Mouse (Mus musculus): Measurements from ENCODE around the gene Glipr1l2. TPM values are rescaled to one million over a fixed set of nuclear protein-coding genes. Genes with fewer than 3 reads are reported as not detected.
"Not testable (repeated sequence)": the region's sequence is repeated elsewhere in the genome, so short reads cannot be mapped to it uniquely, and the experiment has no call there.

The Glipr1l2 gene
- polyA plus RNA-seq, 1 experiment from 2014 or later: not detected

DNA sequence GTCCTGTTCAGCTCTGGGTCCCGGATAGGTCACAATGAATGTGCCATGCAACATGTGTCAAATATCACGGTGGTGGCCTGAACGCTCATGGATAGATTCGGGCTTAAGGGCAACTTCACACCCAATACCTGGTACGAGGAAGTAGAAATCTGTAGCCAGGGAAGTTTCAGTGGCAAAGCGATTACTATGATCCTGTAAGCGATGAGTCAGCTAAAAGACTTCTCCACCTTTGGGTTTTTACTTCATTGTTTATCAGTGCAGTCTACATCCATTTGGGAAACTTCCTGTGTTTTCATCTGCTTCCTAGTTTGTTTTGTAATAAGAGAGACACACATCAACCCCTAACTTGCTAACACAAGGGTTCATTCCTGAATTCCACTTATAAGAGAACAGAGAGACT is 27.2 kb downstream of the Glipr1l2 start:
- Histone ChIP-seq H3K4me3 (ENCODE audit: low read length) (no peak overlapping the region), H3K27ac (ENCODE audit: low read length) (no peak overlapping the region), H3K9me3 (replicated peaks; ENCODE audit: control insufficient read depth, low read length) (no peaks in the 10 kb centered on the region), H3K4me2 (ENCODE audit: low read depth, low read length) (no peak overlapping the region), H3K4me1 (ENCODE audit: control insufficient read depth, insufficient read depth, low read length) (no peaks in the 10 kb centered on the region), H3K36me3 (ENCODE audit: control insufficient read depth, insufficient read depth) (no peaks in the 10 kb centered on the region), H3K27me3 (ENCODE audit: control insufficient read depth, insufficient read depth, low read length) (no peaks in the 10 kb centered on the region), H3K9ac (ENCODE audit: low read length) (no peak overlapping the region)
- no peak for ATAC-seq (replicated peaks; ENCODE audit: extremely low read depth, insufficient read depth, low FRiP score)
- 83% methylated on average over 7 of the region's 7 CpGs for WGBS

DNA sequence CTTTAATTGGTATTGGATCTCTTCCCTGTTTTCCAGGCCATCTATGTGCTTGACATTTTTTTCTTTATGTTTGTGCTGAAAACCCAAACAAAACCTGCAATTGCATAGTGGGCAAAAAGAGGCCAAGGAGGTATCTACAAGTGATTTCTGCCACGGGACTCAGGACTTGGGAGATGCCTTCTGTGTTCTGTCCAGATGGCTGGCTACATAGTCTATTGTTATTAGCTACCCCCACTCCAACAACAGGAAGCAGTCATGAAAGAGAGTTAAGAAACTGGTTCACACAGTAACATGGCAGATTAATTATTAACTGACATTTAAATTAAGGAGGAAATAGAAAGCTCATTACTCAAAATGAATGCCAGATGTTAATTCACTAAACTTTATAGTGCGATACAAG is 41.9 kb downstream of the Glipr1l2 start:
- not testable (repeated sequence) for H3K4me2 ChIP-seq (ENCODE audit: low read depth, low read length); H3K9me3 ChIP-seq (replicated peaks; ENCODE audit: control insufficient read depth, low read length); H3K27me3 ChIP-seq (ENCODE audit: control insufficient read depth, insufficient read depth, low read length); H3K4me3 ChIP-seq (ENCODE audit: low read length); ATAC-seq (replicated peaks; ENCODE audit: extremely low read depth, insufficient read depth, low FRiP score); H3K9ac ChIP-seq (ENCODE audit: low read length); H3K27ac ChIP-seq (ENCODE audit: low read length); H3K4me1 ChIP-seq (ENCODE audit: control insufficient read depth, insufficient read depth, low read length); H3K36me3 ChIP-seq (ENCODE audit: control insufficient read depth, insufficient read depth)
- WGBS: 70% methylated on average over 2 of the region's 2 CpGs

DNA sequence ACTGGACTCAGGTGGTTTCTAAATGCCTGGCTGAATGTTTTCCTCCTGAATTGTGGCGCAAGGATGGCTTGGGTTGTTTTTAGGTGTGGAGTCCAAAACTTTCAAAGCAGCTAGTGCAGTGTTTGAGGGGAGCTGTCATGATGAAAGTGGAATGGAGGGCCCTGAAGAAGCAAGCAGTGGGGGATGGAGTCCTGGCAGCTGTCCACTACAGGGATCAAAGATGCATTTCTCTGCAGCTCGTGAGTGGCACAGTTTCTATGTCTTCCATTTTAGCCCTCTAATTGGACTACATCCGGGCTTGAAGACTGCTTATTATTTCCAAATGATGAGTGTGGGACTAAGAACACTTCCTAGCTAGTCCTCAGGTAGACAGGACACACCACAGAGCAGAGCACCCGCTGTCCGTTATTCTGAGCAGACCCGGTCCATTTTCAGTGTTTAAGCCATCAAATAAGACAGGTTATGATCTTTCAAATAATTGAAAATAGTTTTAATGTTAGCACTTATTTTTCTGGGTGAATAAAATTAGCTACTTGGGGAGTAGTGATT is 44.6 kb downstream of the Glipr1l2 start:
- 66% methylated on average over 6 of the region's 6 CpGs for WGBS
- not testable (repeated sequence) for H3K4me2 ChIP-seq (ENCODE audit: low read depth, low read length); ATAC-seq (replicated peaks; ENCODE audit: extremely low read depth, insufficient read depth, low FRiP score); H3K4me3 ChIP-seq (ENCODE audit: low read length); H3K27ac ChIP-seq (ENCODE audit: low read length); H3K4me1 ChIP-seq (ENCODE audit: control insufficient read depth, insufficient read depth, low read length); H3K9me3 ChIP-seq (replicated peaks; ENCODE audit: control insufficient read depth, low read length); H3K9ac ChIP-seq (ENCODE audit: low read length); H3K36me3 ChIP-seq (ENCODE audit: control insufficient read depth, insufficient read depth); H3K27me3 ChIP-seq (ENCODE audit: control insufficient read depth, insufficient read depth, low read length)

DNA sequence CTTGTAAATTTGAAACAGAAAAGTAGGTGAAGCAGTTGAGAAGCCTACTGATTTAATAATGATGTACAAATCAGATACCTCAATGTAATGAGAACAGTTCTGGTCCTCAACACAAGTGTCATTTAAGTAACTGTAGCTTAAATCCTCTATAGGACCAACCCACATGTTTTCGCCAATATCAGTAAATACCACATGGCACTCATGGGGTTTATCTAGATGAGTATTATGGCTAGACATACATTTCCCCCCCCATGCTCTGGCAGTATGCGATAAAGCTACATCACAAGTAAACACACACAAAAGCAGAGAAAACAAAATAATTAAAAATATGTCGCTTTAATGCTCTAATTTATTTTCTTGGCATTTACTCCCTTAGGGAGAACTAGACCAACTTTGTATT is 49.0 kb downstream of the Glipr1l2 start:
- Histone ChIP-seq H3K27ac (ENCODE audit: low read length) (no peak overlapping the region), H3K9ac (ENCODE audit: low read length) (no peak overlapping the region), H3K4me2 (ENCODE audit: low read depth, low read length) (no peak overlapping the region), H3K9me3 (replicated peaks; ENCODE audit: control insufficient read depth, low read length) (no peaks in the 10 kb centered on the region), H3K4me1 (ENCODE audit: control insufficient read depth, insufficient read depth, low read length) (no peaks in the 10 kb centered on the region), H3K4me3 (ENCODE audit: low read length) (no peak overlapping the region), H3K27me3 (ENCODE audit: control insufficient read depth, insufficient read depth, low read length) (no peaks in the 10 kb centered on the region), H3K36me3 (ENCODE audit: control insufficient read depth, insufficient read depth) (no peaks in the 10 kb centered on the region)
- WGBS: 81% methylated on average over 3 of the region's 3 CpGs
- no peak for ATAC-seq (replicated peaks; ENCODE audit: extremely low read depth, insufficient read depth, low FRiP score)

DNA sequence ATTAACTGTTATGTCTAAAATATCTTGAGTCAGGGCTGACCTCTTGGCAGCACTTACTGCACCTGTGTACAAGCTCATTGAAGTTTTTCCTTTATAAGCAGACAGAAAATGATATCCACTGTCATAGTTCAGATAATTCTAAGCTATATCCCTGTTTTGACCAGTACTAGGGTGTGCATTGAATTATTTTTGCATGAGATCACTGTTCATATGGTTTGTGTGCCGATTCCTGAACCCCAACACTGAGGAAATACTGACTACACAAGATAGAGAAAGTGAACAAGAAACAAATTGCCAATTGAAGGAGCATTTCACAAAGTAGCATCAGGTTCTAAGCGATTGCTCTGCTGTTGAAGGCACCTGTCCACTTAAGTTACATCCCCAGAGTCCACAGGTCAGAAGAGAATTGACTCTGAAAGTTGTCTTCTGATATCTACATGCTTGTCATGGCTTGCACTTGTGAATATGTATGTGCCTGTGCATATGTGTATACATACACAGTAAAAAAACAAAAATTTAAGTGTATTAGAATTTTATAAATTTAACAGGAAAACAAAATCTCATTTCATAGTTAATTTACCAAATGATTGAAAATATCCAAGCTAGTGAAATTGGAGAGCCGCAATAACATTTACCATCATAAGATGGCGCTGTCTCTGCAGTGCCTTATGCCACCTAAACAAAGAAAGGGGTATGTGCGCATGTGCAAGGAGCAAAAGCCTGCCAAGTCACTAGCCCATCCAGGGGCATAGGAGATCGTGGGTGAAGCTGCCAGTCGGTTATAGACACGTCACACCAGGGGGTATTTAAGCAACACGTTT is 55.1 kb downstream of the Glipr1l2 start:
- peak overlapping the region; percentile 47 for H3K4me3 ChIP-seq (ENCODE audit: low read length)
- H3K4me2 ChIP-seq (ENCODE audit: low read depth, low read length): peak overlapping the region; percentile 63
- H3K27me3 ChIP-seq (ENCODE audit: control insufficient read depth, insufficient read depth, low read length): no peaks in the 10 kb centered on the region
- no peak for ATAC-seq (replicated peaks; ENCODE audit: extremely low read depth, insufficient read depth, low FRiP score)
- H3K9ac ChIP-seq (ENCODE audit: low read length): peak overlapping the region; percentile 52; the same call in 1 of the 2 replicates
- WGBS: 15% methylated on average over 9 of the region's 9 CpGs
- no peak overlapping the region for H3K27ac ChIP-seq (ENCODE audit: low read length)
- no peaks in the 10 kb centered on the region for H3K4me1 ChIP-seq (ENCODE audit: control insufficient read depth, insufficient read depth, low read length)
- no peaks in the 10 kb centered on the region for H3K36me3 ChIP-seq (ENCODE audit: control insufficient read depth, insufficient read depth)
- H3K9me3 ChIP-seq (replicated peaks; ENCODE audit: control insufficient read depth, low read length): no peaks in the 10 kb centered on the region

DNA sequence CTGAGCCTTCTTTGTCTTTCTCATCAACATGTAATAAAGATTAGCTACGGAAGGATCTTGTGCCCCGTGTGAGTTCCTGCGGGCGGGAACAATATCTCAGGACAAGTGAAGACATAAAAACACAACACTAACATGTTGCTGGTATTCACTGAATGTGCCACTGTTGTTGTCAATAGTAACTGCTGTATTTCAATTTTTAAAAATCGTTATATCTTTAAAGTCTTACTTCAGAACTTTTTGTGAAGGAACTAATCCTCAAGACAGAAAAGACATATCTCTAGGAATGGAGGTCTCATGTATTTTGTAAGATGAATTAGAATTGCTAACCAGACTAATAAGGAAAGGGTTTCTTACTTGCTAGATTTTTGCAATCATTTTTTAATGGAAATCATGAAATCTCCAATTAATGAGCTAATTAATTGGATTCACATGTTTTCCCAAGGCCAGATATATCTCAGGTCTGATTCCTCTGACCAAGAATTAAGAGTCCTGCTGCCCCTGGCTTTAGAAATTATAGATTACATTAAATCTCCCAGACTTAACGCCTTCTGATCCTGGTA is 55.8 kb downstream of the Glipr1l2 start:
- H3K27me3 ChIP-seq (ENCODE audit: control insufficient read depth, insufficient read depth, low read length): no peaks in the 10 kb centered on the region
- no peak overlapping the region for H3K27ac ChIP-seq (ENCODE audit: low read length)
- H3K4me1 ChIP-seq (ENCODE audit: control insufficient read depth, insufficient read depth, low read length): no peaks in the 10 kb centered on the region
- peak overlapping the region; percentile 63 for H3K4me2 ChIP-seq (ENCODE audit: low read depth, low read length)
- peak overlapping the region; percentile 47 for H3K4me3 ChIP-seq (ENCODE audit: low read length)
- no peaks in the 10 kb centered on the region for H3K36me3 ChIP-seq (ENCODE audit: control insufficient read depth, insufficient read depth)
- peak overlapping the region; percentile 52; the same call in 1 of the 2 replicates for H3K9ac ChIP-seq (ENCODE audit: low read length)
- no peaks in the 10 kb centered on the region for H3K9me3 ChIP-seq (replicated peaks; ENCODE audit: control insufficient read depth, low read length)
- ATAC-seq (replicated peaks; ENCODE audit: extremely low read depth, insufficient read depth, low FRiP score): no peak
- WGBS: 29% methylated on average over 6 of the region's 6 CpGs

DNA sequence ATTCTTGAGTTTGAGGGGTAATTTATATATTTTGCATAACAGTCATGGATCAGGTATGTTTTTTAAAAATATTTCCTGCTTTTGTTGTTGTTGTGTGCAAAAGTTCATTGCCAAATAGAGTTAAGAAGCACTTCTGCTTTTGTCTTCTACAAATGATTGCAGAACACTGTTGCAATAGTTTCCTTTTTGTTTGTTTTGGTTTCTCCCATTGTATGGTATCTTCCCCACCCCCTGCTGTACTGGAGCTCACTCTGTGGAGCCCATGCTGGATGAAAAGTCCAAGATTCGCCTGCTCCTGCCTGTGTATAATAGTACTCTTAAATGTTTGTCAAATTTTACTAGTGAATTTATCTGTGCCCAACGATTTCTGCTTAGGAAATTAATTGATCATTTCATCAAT is 56.7 kb downstream of the Glipr1l2 start:
- 45% methylated on average over 2 of the region's 2 CpGs for WGBS
- Histone ChIP-seq H3K9me3 (replicated peaks; ENCODE audit: control insufficient read depth, low read length) (no peaks in the 10 kb centered on the region), H3K4me3 (ENCODE audit: low read length) (no peak overlapping the region), H3K27ac (ENCODE audit: low read length) (no peak overlapping the region), H3K9ac (ENCODE audit: low read length) (no peak overlapping the region), H3K4me2 (ENCODE audit: low read depth, low read length) (no peak overlapping the region), H3K27me3 (ENCODE audit: control insufficient read depth, insufficient read depth, low read length) (no peaks in the 10 kb centered on the region), H3K36me3 (ENCODE audit: control insufficient read depth, insufficient read depth) (no peaks in the 10 kb centered on the region), H3K4me1 (ENCODE audit: control insufficient read depth, insufficient read depth, low read length) (no peaks in the 10 kb centered on the region)
- no peak for ATAC-seq (replicated peaks; ENCODE audit: extremely low read depth, insufficient read depth, low FRiP score)

Other genes starting within 250 kb of the Glipr1l2 start
- 24.5 and 29.7 TPM in 2 replicates for gene Krr1, start 110.7 kb upstream of the Glipr1l2 start, polyA plus RNA-seq (2015; fragmentation: Nextera tagmentation; extraction: Ambion mirVana)
- gene Glipr1, start 80.7 kb upstream of the Glipr1l2 start, polyA plus RNA-seq (2015; fragmentation: Nextera tagmentation; extraction: Ambion mirVana): 2.5 and 3.3 TPM in 2 replicates
- gene Glipr1l1, start 23.2 kb upstream of the Glipr1l2 start, polyA plus RNA-seq (2015; fragmentation: Nextera tagmentation; extraction: Ambion mirVana): not detected in 2 replicates
- gene Glipr1l3, start 77.0 kb downstream of the Glipr1l2 start, polyA plus RNA-seq (2015; fragmentation: Nextera tagmentation; extraction: Ambion mirVana): not detected in 2 replicates
- gene Caps2, start 80.3 kb downstream of the Glipr1l2 start, polyA plus RNA-seq (2015; fragmentation: Nextera tagmentation; extraction: Ambion mirVana): 0.18 and 0.21 TPM in 2 replicates
- 1.4 and 2.1 TPM in 2 replicates for gene Kcnc2, start 187.8 kb downstream of the Glipr1l2 start, polyA plus RNA-seq (2015; fragmentation: Nextera tagmentation; extraction: Ambion mirVana)

Data from heart, embryonic 16.5 days (tissue).